Mouse (Mus musculus) left cerebral cortex, postnatal 36 days (tissue): ENCODE data around the gene Syk. TPM values are rescaled to one million over a fixed set of nuclear protein-coding genes. Genes with fewer than 3 reads are reported as not detected.
A peak's percentile ranks its signal among the peaks of the same experiment; 100 is the strongest.

Experiments used
- DNase-seq, 2 experiments: peaks; one replicate each; pipeline ENCODE4 v3.0.0; 2021 to 2022; ENCODE audit warnings: low spot score in 2 of 2, mixed read lengths in 1 of 2
- intact Hi-C: fragments of 180-260 bp; cut with DNase I; formaldehyde crosslinking; loops from one replicate; pipeline ENCODE4 v1.15.1; 2025
- total RNA-seq, 2 experiments: library from RNA; stranded (reverse); gene quantifications; 2 replicates each; pipeline ENCODE4 v1.2.3; 2021

The Syk gene
- total RNA-seq, 2 experiments from 2014 or later, result 3.5 to 3.6 TPM

DNA sequence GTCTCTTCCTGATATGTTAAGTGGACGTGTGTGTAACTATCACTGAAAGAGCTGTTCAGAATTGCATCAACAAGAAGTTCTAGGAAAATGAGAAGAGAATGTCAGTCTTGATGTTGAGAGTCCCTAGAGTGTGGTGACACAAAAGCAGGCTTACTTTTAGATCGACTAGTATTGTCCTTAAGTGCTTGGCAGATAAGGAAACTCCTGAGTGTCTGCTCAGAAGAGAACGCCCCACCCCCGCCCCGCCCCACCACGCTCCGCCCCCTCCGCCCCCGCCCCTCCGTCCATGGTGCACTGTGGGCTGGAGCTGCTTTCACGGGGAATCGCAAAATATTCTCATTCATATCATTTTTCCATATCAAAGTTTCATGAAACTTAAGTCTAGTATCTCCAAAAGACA, 91.9 kb downstream of the Syk start:
- intact Hi-C loops, result no loop called here
- DNase-seq, result no peak

DNA sequence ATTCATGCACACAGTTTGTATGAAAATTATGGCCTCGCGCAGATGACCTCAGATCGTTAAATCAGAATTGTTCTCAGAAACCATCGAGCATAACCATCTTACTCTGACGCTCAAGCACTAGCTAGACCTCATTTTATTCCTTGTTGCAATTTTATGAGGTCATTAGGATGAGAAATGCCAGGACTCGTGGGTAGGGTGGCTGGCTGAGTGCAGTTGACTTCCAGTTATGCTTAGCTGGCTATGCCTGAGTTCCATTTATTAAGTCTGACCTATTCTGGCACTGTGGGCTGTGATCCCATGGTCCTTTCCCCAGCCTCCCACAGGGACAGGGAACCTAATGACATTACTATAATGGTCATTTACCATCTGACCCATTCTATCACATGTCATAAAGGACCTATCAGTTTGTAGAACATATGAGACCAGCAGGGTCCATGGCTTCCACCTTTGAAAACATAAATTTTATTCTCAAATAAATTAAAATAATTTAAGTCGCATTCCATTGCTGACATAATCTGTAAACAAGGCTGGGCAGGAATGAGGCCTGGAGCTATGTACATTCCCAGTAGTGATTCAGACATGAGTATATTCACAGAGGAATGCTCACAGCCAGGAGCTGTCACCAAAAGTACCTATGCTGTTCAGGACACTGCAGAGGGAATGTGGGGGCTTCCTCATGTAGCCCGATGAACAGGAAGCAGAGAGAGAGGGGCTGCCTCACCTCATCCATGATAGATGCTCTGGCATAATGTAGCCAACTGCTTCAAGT, 92.7 kb downstream of the Syk start:
- no peak for DNase-seq
- intact Hi-C loops, result no loop called here

DNA sequence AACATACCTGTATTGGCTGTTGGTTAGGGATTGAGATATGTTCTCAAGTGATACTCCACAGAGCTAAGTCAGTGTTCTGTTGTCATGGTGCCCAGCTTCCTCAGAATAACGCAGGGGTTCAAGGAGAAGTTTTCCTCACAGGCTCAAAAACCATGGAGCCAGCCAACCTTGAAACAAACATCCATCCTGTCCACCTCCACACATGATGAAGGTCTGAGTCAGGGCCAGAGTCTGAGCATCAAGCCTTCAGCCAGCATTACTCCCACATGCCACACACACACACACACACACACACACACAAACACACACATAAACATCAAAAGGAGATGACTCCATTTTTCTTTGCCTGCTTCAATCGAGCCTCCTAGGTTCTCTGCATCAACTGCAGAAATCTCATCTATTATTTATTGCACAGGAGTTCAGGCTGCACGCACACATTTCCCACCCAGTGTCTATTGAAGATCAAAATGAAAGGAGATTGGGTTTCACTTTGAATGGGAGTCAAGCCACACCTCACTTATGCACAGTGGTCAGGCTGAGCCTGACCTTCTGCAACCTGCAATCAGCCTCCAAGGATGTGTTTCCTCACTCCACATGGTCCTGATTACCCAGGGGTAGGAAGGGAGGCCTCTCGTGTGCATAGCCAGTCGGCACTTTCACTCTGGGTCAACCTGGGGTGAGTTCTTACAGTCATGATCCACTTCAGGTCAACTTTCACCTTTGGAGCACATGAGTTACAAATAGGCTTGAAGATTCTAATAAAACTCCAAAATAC, 93.9 kb downstream of the Syk start:
- intact Hi-C loops, result no loop called here
- DNase-seq, result no peak

DNA sequence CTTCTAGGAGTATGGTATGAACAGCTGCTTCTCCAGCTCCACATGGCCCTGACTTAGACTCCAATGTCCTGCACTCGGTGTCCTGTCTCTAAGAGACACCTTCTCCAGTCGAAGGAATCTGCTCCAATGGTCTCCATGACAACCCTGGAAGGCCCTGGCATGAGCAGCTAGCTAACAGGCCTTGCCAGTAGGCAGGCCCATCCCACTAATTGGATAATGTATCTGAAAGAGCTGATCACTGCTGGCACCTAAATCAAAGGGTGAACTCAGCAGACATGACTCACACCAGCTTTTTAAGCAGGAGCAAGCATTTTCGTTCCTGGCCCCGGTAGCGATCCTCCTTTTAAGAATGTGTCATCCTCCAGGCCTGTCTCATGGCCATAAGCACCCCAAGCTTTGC, 96.9 kb downstream of the Syk start:
- DNase-seq, result peak; percentile 50 to 51
- intact Hi-C loops, result no loop called here

DNA sequence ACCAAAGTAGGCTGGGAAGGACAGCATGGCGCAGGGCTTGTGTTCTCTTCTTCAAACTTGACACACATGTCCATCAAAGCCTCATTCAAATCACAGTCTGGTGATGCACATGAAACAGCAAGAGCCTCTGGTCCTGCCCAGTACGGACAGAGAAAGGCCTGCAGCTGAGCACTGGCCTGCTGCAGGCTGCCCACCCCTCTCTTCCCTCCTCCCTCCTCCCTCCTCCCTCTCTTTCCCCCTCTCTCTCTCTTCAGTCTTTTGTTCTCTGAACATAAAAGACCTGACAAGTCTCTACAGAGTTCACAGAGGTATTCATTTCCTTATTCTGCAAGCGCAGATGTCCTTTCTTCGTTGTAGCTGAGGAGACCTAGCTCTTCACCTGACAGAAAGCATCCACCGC, 99.1 kb downstream of the Syk start:
- intact Hi-C loops, result no loop called here
- DNase-seq, result no peak

DNA sequence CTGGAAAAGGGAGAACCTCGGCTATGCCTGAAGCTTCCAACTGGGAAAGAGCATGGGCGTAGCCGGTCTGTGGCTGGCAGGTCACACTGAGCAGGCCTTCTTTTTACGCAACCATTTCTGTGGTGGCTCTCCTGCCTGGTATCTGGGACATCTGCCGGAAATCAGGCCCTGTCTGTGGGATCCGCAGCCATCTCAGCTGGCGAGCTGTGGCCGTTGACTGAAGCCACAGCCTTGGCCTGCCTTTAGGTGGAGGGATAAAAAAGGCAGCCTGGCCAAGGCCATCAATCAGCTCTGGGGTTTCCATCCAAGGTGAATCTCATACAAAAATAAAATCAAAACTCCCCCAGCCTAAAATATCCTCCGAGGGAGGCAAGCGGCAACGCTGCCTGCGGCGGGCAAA, 107.5 kb downstream of the Syk start:
- intact Hi-C loops, result no loop called here
- DNase-seq, result peak in 1 of 2 experiments; percentile 5

DNA sequence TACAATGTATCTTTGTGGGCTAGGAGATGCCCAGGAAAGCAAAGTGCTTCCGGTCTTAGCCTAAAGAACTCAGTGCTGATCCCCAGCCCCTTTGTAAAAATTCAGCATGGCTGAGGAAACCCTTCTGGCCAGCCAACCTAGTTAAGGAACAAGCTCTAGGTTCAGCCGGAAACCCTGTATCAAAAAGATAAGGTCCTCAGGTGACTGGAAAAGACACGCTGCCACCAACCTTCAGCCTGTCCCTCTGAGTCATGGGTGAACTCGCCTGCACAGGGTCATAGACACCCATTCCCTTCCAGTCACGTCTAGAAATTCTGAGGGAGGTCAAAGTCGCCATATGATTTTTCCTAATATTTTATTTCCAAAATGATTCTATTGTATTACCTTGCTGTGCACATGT, 109.3 kb downstream of the Syk start:
- intact Hi-C loops, result no loop called here
- DNase-seq, result no peak

DNA sequence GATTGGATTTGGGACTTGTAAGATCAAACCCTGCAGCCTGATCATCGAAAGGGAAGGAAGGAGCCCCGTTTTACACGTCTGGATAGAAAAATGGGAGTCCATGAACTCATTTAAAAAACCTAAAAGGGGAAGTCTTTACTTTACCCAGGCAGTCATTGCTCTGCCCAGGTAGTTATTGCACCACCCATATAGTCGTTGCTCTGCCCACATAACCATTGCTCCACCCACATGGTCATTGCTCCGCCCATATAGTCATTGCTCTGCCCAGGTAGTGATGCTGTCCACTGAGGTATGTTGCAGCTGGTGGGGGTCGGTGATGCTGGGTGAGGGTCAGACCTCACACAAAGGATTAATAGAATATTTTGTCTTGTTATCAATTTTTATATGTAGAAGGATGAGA, 111.9 kb downstream of the Syk start:
- intact Hi-C loops, result no loop called here
- DNase-seq, result no peak

Other genes with a start within 250 kb of the Syk start
- 100 to 1,000 TPM; 158 to 220 TPM for gene Diras2, start 51.9 kb upstream of the Syk start, total RNA-seq